Mouse (Mus musculus): ENCODE data around the gene Adss.

- TF ChIP-seq MYC (IDR thresholded peaks at IDR 0.05; ENCODE audit: low read depth, low read length) (no peak), CTCF (IDR thresholded peaks at IDR 0.05 in 2 of 3, conservative IDR thresholded peaks at IDR 0.05 in 1 of 3; ENCODE audit: control insufficient read depth in 1 of 3, insufficient read depth in 1 of 3, low read depth in 2 of 3, low read length in 3 of 3, poor library complexity in 1 of 3, severe bottlenecking in 1 of 3) (no peak), MEF2A (IDR thresholded peaks at IDR 0.05; ENCODE audit: extremely low read depth, insufficient replicate concordance, low read depth, low read length, poor library complexity, severe bottlenecking) (no peak)
These were observed 27.4 kb downstream of the Adss start for GRCm38 (mm10) chr1:177768931-177769330.

All from MEL (cell line).